Mouse (Mus musculus): Measurements from ENCODE around the gene Paqr8. TPM values are rescaled to one million over a fixed set of nuclear protein-coding genes. Genes with fewer than 3 reads are reported as not detected.
A peak's percentile ranks its signal among the peaks of the same experiment; 100 is the strongest.

The Paqr8 gene
- 1.5 TPM for polyA plus RNA-seq (2012; fragmentation: generic; extraction: Trizol)
- long read RNA-seq, experiment 1, full-length matches to known transcripts, result 2 of 2 reads
- long read RNA-seq, experiment 1, partial matches to known transcripts, result 0 of 2 reads
- long read RNA-seq, experiment 1, other reads (novel, unspliced or antisense), result 0 of 2 reads
- long read RNA-seq, experiment 2, full-length matches to known transcripts, result 6 of 6 reads
- long read RNA-seq, experiment 2, partial matches to known transcripts, result 0 of 6 reads
- long read RNA-seq, experiment 2, other reads (novel, unspliced or antisense), result 0 of 6 reads

DNA sequence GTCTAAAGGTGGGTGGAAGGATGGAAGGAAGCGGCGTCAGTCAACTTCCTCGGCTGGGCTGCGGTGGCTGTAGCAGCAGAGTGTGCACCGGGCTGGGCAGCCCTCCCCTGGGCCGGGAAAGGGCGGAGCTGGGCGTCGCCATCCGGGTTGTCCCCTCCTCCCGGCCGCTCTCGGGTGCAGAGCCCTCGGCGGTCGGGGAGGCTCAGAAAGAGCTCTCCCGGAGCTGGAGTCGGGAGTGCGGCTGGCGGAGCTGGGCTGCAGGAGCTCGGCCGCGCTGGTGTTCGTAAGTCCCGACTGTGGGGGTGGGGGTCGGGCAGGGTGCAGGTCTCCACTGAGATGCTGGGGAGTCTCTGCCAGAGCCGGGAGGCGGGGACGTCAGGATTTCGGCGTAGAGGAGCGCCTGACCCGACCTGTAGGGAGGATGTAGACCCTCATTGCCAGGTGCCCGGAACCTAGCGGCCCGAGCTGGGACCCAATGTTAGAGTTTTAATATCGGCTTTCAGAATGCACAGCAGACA, at the start of gene Paqr8:
Paqr8 (plus strand) TSS at position 203 of the 518 bp plus-strand sequence.
- TF ChIP-seq MYOD1 (IDR thresholded peaks at IDR 0.05; ENCODE audit: control insufficient read depth, insufficient read length, low read depth), result no peak
- TF ChIP-seq MAX (IDR thresholded peaks at IDR 0.05), result no peak
- TF ChIP-seq CTCF (IDR thresholded peaks at IDR 0.05; ENCODE audit: control insufficient read depth, insufficient read depth, insufficient read length), result no peak
- TF ChIP-seq CEBPB (IDR thresholded peaks at IDR 0.05; ENCODE audit: low read depth), result no peak
- TF ChIP-seq MYOG (IDR thresholded peaks at IDR 0.05; ENCODE audit: control insufficient read depth, extremely low read depth, insufficient read length), result no peak
- no peak for TF ChIP-seq USF1 (IDR thresholded peaks at IDR 0.05; ENCODE audit: low read depth)
- no peak for TF ChIP-seq FOSL1 (IDR thresholded peaks at IDR 0.05; ENCODE audit: insufficient read depth, low read length, poor library complexity, severe bottlenecking)
- Histone ChIP-seq H3K36me3 (ENCODE audit: control insufficient read depth, insufficient read depth) (no peaks in the 10 kb centered on the region), H3K4me3 (ENCODE audit: insufficient read depth, poor library complexity, severe bottlenecking) (peak within 1 kb of the TSS; percentile 39), H3K79me2 (ENCODE audit: control insufficient read depth, insufficient read depth) (no peaks in the 10 kb centered on the region), H3K27me3 (ENCODE audit: control insufficient read depth, insufficient read depth, insufficient read length) (no peaks in the 10 kb centered on the region), H3ac (ENCODE audit: control insufficient read depth, insufficient read length, low read depth) (peak within 1 kb of the TSS; percentile 71), H3K79me3 (ENCODE audit: low read depth) (no peaks in the 10 kb centered on the region)

DNA sequence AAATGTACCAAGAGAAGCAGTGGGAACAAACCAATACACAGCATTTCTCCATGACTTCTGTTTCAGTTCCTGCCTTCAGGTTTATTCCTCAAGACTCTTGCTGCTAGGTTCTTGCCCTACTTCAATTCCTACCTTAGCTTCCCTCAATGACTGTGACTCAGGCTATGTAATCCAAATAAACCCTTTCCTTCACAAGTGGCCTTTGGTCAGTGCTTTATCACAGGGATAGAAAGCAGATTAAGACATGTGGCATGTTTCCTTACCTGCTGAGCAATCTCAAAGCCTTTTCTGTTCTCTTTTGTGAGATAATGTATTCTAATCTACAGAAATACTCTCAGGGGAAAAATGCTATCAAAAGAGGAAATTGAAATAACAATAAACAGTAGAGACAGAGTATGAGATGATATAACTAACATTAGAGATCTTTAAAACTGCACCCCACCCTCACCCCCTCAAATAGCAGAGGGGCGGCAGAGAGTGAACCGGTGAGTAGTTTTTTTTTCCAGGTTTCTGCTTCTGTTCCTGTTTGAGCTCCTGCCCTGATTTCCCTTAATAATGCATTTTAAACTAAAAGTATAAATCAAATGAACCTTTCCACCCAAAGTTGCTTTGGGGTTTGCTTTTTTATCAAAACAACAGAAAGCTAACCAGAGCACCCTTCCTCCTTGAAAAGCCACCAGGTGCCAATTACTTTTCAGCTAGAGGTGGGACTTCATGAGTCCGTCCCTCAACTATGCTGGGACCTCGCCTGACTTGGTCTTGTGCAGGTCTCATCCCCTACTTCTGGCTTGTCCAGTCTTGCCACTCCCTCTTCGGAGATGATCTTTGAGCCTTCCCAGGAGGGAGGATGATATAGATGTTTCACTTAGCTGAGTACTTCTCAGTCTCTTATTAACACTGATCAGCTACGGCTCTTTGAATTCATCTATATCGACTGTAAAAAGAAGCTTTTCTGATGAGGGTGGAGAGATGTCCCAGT, 33.2 kb upstream of the Paqr8 start:
- H3K79me3 ChIP-seq (ENCODE audit: low read depth), result no peaks in the 10 kb centered on the region
- TF ChIP-seq MAX (IDR thresholded peaks at IDR 0.05) (no peak), MYOG (IDR thresholded peaks at IDR 0.05; ENCODE audit: control insufficient read depth, extremely low read depth, insufficient read length) (no peak), FOSL1 (IDR thresholded peaks at IDR 0.05; ENCODE audit: insufficient read depth, low read length, poor library complexity, severe bottlenecking) (no peak), CEBPB (IDR thresholded peaks at IDR 0.05; ENCODE audit: low read depth) (no peak), CTCF (IDR thresholded peaks at IDR 0.05; ENCODE audit: control insufficient read depth, insufficient read depth, insufficient read length) (no peak), MYOD1 (IDR thresholded peaks at IDR 0.05; ENCODE audit: control insufficient read depth, insufficient read length, low read depth) (no peak), USF1 (IDR thresholded peaks at IDR 0.05; ENCODE audit: low read depth) (no peak)

DNA sequence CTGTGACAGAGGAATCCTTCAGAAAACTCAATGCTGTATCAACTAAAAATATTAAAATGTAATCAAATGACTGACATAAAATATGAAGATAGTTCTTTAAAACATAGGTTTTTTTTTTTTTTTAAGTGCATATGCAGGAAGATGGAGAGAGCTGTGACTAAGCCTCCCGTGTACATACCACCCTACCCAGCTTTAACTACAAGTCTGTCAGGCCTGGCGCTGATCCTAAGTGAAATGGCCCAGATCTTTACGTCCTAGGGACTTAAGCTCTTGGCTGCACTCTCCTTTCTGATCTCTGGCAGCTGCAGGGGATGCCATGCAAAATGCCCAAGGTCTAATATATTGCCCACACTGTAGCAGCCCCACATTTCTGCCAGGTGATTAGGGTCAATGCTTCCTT, 29.6 kb upstream of the Paqr8 start:
- no peaks in the 10 kb centered on the region for H3K79me2 ChIP-seq (ENCODE audit: control insufficient read depth, insufficient read depth)
- H3ac ChIP-seq (ENCODE audit: control insufficient read depth, insufficient read length, low read depth), result no peak overlapping the region
- no peaks in the 10 kb centered on the region for H3K79me3 ChIP-seq (ENCODE audit: low read depth)
- H3K36me3 ChIP-seq (ENCODE audit: control insufficient read depth, insufficient read depth), result no peaks in the 10 kb centered on the region
- H3K27me3 ChIP-seq (ENCODE audit: control insufficient read depth, insufficient read depth, insufficient read length), result no peaks in the 10 kb centered on the region
- H3K4me3 ChIP-seq (ENCODE audit: insufficient read depth, poor library complexity, severe bottlenecking), result no peak overlapping the region
- TF ChIP-seq MYOD1 (IDR thresholded peaks at IDR 0.05; ENCODE audit: control insufficient read depth, insufficient read length, low read depth) (no peak), MAX (IDR thresholded peaks at IDR 0.05) (no peak), CTCF (IDR thresholded peaks at IDR 0.05; ENCODE audit: control insufficient read depth, insufficient read depth, insufficient read length) (no peak), CEBPB (IDR thresholded peaks at IDR 0.05; ENCODE audit: low read depth) (no peak), FOSL1 (IDR thresholded peaks at IDR 0.05; ENCODE audit: insufficient read depth, low read length, poor library complexity, severe bottlenecking) (no peak), MYOG (IDR thresholded peaks at IDR 0.05; ENCODE audit: control insufficient read depth, extremely low read depth, insufficient read length) (no peak), USF1 (IDR thresholded peaks at IDR 0.05; ENCODE audit: low read depth) (no peak)

More for the DNA sequence above, 33.2 kb upstream of the Paqr8 start:
- no peak overlapping the region for H3ac ChIP-seq (ENCODE audit: control insufficient read depth, insufficient read length, low read depth)
- H3K36me3 ChIP-seq (ENCODE audit: control insufficient read depth, insufficient read depth), result no peaks in the 10 kb centered on the region
- H3K27me3 ChIP-seq (ENCODE audit: control insufficient read depth, insufficient read depth, insufficient read length), result no peaks in the 10 kb centered on the region
- H3K79me2 ChIP-seq (ENCODE audit: control insufficient read depth, insufficient read depth), result no peaks in the 10 kb centered on the region
- no peak overlapping the region for H3K4me3 ChIP-seq (ENCODE audit: insufficient read depth, poor library complexity, severe bottlenecking)

DNA sequence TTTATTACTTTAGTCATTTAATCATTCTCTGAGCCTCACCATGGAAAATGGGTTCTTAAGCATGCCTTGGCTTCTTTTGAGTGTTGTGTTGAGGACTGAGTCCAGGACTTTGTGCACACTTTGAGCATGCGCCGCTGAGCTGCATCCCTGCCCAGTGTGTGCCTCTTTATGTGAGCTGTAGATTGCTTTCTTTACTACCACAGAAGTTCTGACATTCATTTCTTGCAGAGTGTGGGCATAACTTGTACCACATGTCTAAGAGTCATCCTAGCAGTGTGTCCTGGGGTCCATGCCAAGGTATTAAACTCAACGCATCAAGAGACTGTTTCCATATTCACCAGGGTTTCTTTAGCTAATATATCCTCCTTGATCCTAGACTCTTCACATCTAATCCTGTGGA, 28.5 kb upstream of the Paqr8 start:
- H3ac ChIP-seq (ENCODE audit: control insufficient read depth, insufficient read length, low read depth), result no peak overlapping the region

More for the DNA sequence above, 28.5 kb upstream of the Paqr8 start:
- Histone ChIP-seq H3K27me3 (ENCODE audit: control insufficient read depth, insufficient read depth, insufficient read length) (no peaks in the 10 kb centered on the region), H3K79me3 (ENCODE audit: low read depth) (no peaks in the 10 kb centered on the region), H3K79me2 (ENCODE audit: control insufficient read depth, insufficient read depth) (no peaks in the 10 kb centered on the region), H3K4me3 (ENCODE audit: insufficient read depth, poor library complexity, severe bottlenecking) (no peak overlapping the region), H3K36me3 (ENCODE audit: control insufficient read depth, insufficient read depth) (no peaks in the 10 kb centered on the region)
- TF ChIP-seq MYOD1 (IDR thresholded peaks at IDR 0.05; ENCODE audit: control insufficient read depth, insufficient read length, low read depth), result no peak
- no peak for TF ChIP-seq FOSL1 (IDR thresholded peaks at IDR 0.05; ENCODE audit: insufficient read depth, low read length, poor library complexity, severe bottlenecking)
- no peak for TF ChIP-seq MAX (IDR thresholded peaks at IDR 0.05)
- no peak for TF ChIP-seq USF1 (IDR thresholded peaks at IDR 0.05; ENCODE audit: low read depth)
- TF ChIP-seq MYOG (IDR thresholded peaks at IDR 0.05; ENCODE audit: control insufficient read depth, extremely low read depth, insufficient read length), result no peak
- TF ChIP-seq CTCF (IDR thresholded peaks at IDR 0.05; ENCODE audit: control insufficient read depth, insufficient read depth, insufficient read length), result no peak
- no peak for TF ChIP-seq CEBPB (IDR thresholded peaks at IDR 0.05; ENCODE audit: low read depth)
